Mouse (Mus musculus): ENCODE measurements around the gene Pcdh11x. TPM values are rescaled to one million over a fixed set of nuclear protein-coding genes. Genes with fewer than 3 reads are reported as not detected.
"Not testable (repeated sequence)": the region's sequence is repeated elsewhere in the genome, so short reads cannot be mapped to it uniquely, and the experiment has no call there.

The Pcdh11x gene
- polyA plus RNA-seq, 1 experiment from 2014 or later = 3.5 TPM

DNA sequence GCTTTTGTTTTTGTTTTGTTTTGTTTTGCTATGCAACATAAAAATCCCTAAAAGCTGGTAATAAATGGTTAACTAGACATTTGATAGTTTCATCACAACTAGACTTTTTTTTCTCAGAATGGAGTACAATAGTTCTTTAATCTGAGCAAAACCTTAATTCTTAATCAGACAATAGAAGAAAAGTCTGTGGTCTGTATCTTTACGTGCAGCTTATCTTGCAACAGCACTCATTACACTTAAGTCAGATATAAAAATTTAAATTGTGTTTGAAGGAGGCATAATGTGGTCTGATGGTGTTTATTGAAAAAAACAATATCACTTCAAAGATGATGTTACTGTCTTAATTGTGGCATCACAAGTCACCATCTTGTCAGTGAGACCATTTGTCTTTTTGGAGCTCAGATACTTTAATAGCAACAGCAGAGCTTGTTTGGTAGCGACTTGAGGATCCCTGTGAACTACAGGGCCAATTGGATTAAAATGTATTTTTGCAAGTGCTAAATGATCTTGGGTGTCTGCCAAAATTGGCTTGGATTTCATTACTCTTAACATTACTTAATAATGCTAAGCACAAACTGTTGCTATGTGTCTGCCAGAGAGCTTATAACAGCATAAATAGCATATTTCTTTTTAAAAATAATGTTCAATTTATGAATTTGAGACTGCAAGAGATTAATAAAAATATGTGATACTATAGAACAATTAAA is 11.6 kb downstream of the Pcdh11x start:
- Histone ChIP-seq H3K36me3 (ENCODE audit: control insufficient read depth, insufficient read depth, low read length) (no peaks in the 10 kb centered on the region), H3K4me3 (ENCODE audit: control insufficient read depth in 1 of 2, insufficient read depth in 1 of 2, low read depth in 1 of 2, low read length in 2 of 2) (no peak overlapping the region), H3K9ac (ENCODE audit: low read length) (no peak overlapping the region), H3K4me2 (ENCODE audit: low read length) (no peak overlapping the region), H3K27ac (replicated peaks in 1 of 2; ENCODE audit: control insufficient read depth in 1 of 2, insufficient read depth in 1 of 2, low read depth in 2 of 2, low read length in 2 of 2) (no peak overlapping the region), H3K4me1 (ENCODE audit: control insufficient read depth in 2 of 2, insufficient read depth in 2 of 2, low read length in 2 of 2) (no peaks in the 10 kb centered on the region), H3K27me3 (ENCODE audit: control insufficient read depth, insufficient read depth, low read length) (no peaks in the 10 kb centered on the region), H3K9me3 (ENCODE audit: control insufficient read depth, low read length) (no peaks in the 10 kb centered on the region)
- WGBS = 41% methylated on average over 2 of the region's 2 CpGs
- ATAC-seq (ENCODE audit: insufficient number of reproducible peaks, insufficient read depth, low FRiP score, low read depth) = no peak

DNA sequence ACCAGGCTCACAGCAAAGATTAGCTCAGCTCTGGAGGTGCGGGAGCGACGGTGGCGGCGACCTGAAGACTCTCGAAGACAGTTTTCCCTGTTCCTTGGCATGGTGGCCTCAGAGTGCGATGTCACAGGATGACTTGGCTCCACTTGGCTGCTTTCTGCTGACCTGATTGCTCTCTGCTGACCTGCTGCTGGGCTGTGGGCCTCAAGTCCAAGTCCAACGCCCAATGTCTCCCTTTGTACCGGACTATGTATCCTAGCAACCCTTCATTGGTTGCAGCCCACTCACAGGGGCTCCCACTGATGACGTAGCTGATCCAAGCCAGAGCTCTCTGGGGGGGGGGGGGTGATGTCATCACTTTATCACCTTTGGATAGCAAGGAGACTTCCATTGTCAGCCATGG is 22.9 kb downstream of the Pcdh11x start, which contains the start of gene H2afb3:
H2afb3 (minus strand) TSS at position 101 of the 400 bp plus-strand sequence.
- H3K9me3 ChIP-seq (ENCODE audit: control insufficient read depth, low read length); H3K4me2 ChIP-seq (ENCODE audit: low read length); H3K27me3 ChIP-seq (ENCODE audit: control insufficient read depth, insufficient read depth, low read length); H3K27ac ChIP-seq (replicated peaks in 1 of 2; ENCODE audit: control insufficient read depth in 1 of 2, insufficient read depth in 1 of 2, low read depth in 2 of 2, low read length in 2 of 2); ATAC-seq (ENCODE audit: insufficient number of reproducible peaks, insufficient read depth, low FRiP score, low read depth); H3K9ac ChIP-seq (ENCODE audit: low read length); H3K4me3 ChIP-seq (ENCODE audit: control insufficient read depth in 1 of 2, insufficient read depth in 1 of 2, low read depth in 1 of 2, low read length in 2 of 2); H3K36me3 ChIP-seq (ENCODE audit: control insufficient read depth, insufficient read depth, low read length); H3K4me1 ChIP-seq (ENCODE audit: control insufficient read depth in 2 of 2, insufficient read depth in 2 of 2, low read length in 2 of 2): not testable (repeated sequence)
- WGBS = 89% methylated on average over 9 of the region's 10 CpGs

- WGBS = 76% methylated on average over 1 of the region's 1 CpGs
- Histone ChIP-seq H3K9me3 (ENCODE audit: control insufficient read depth, low read length) (no peaks in the 10 kb centered on the region), H3K9ac (ENCODE audit: low read length) (no peak overlapping the region), H3K4me1 (ENCODE audit: control insufficient read depth in 2 of 2, insufficient read depth in 2 of 2, low read length in 2 of 2) (no peaks in the 10 kb centered on the region), H3K4me2 (ENCODE audit: low read length) (no peak overlapping the region), H3K36me3 (ENCODE audit: control insufficient read depth, insufficient read depth, low read length) (no peaks in the 10 kb centered on the region), H3K27me3 (ENCODE audit: control insufficient read depth, insufficient read depth, low read length) (no peaks in the 10 kb centered on the region), H3K27ac (replicated peaks in 1 of 2; ENCODE audit: control insufficient read depth in 1 of 2, insufficient read depth in 1 of 2, low read depth in 2 of 2, low read length in 2 of 2) (no peak overlapping the region), H3K4me3 (ENCODE audit: control insufficient read depth in 1 of 2, insufficient read depth in 1 of 2, low read depth in 1 of 2, low read length in 2 of 2) (no peak overlapping the region)
- ATAC-seq (ENCODE audit: insufficient number of reproducible peaks, insufficient read depth, low FRiP score, low read depth) = no peak
Observed at GRCm38 (mm10) chrX:120466225-120466624, 176.2 kb downstream of the Pcdh11x start.

DNA sequence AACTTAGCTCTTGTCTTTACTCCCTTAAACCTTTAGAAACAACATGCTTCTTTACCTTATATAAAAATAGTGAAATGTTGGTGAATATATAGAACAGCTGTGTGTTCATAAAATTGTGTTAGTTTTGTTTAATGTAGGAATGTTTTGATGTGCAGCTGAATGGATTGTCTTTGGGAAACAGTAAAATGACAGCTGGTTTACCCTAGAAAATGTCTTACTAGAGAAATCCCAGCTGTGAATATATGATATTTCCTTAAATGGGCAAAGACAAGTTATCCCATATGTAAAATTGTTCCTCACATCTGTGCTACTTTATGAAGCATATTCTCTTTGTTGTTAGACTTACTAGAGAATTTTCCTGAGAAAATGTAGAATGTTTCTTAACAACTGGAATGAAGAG is 196.4 kb downstream of the Pcdh11x start:
- no peaks in the 10 kb centered on the region for H3K9me3 ChIP-seq (ENCODE audit: control insufficient read depth, low read length)
- no peaks in the 10 kb centered on the region for H3K4me1 ChIP-seq (ENCODE audit: control insufficient read depth in 2 of 2, insufficient read depth in 2 of 2, low read length in 2 of 2)
- no peak for ATAC-seq (ENCODE audit: insufficient number of reproducible peaks, insufficient read depth, low FRiP score, low read depth)
- H3K4me3 ChIP-seq (ENCODE audit: control insufficient read depth in 1 of 2, insufficient read depth in 1 of 2, low read depth in 1 of 2, low read length in 2 of 2) = no peak overlapping the region
- no peak overlapping the region for H3K27ac ChIP-seq (replicated peaks in 1 of 2; ENCODE audit: control insufficient read depth in 1 of 2, insufficient read depth in 1 of 2, low read depth in 2 of 2, low read length in 2 of 2)
- H3K27me3 ChIP-seq (ENCODE audit: control insufficient read depth, insufficient read depth, low read length) = no peaks in the 10 kb centered on the region
- H3K4me2 ChIP-seq (ENCODE audit: low read length) = no peak overlapping the region
- H3K9ac ChIP-seq (ENCODE audit: low read length) = no peak overlapping the region
- H3K36me3 ChIP-seq (ENCODE audit: control insufficient read depth, insufficient read depth, low read length) = no peaks in the 10 kb centered on the region

DNA sequence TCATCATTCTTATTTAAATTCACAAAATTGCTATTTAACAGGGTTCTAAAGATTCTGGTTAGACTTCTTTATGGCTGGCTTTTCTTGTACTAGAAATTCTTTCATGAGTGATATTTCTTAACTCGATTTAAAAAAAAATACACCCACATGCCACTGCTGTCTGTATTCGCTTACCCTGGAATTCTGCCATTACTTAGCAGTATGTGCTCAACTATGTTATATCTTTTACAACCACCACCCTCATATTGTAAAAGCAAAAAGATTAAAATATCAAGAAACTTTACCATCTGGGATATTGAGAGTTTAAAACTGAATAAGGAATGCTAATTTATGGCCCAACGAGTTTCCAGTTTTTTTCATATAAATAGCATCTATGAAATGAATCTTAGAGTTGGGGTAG is 234.9 kb downstream of the Pcdh11x start:
- H3K27ac ChIP-seq (replicated peaks in 1 of 2; ENCODE audit: control insufficient read depth in 1 of 2, insufficient read depth in 1 of 2, low read depth in 2 of 2, low read length in 2 of 2) = no peak overlapping the region
- H3K4me3 ChIP-seq (ENCODE audit: control insufficient read depth in 1 of 2, insufficient read depth in 1 of 2, low read depth in 1 of 2, low read length in 2 of 2) = no peak overlapping the region
- WGBS = 66% methylated on average over 3 of the region's 3 CpGs
- H3K4me1 ChIP-seq (ENCODE audit: control insufficient read depth in 2 of 2, insufficient read depth in 2 of 2, low read length in 2 of 2) = no peaks in the 10 kb centered on the region
- no peak overlapping the region for H3K9ac ChIP-seq (ENCODE audit: low read length)
- no peaks in the 10 kb centered on the region for H3K27me3 ChIP-seq (ENCODE audit: control insufficient read depth, insufficient read depth, low read length)
- no peaks in the 10 kb centered on the region for H3K36me3 ChIP-seq (ENCODE audit: control insufficient read depth, insufficient read depth, low read length)
- H3K9me3 ChIP-seq (ENCODE audit: control insufficient read depth, low read length) = no peaks in the 10 kb centered on the region
- H3K4me2 ChIP-seq (ENCODE audit: low read length) = no peak overlapping the region
- ATAC-seq (ENCODE audit: insufficient number of reproducible peaks, insufficient read depth, low FRiP score, low read depth) = no peak

- Histone ChIP-seq H3K4me2 (ENCODE audit: low read length) (no peak overlapping the region), H3K27ac (replicated peaks in 1 of 2; ENCODE audit: control insufficient read depth in 1 of 2, insufficient read depth in 1 of 2, low read depth in 2 of 2, low read length in 2 of 2) (no peak overlapping the region), H3K36me3 (ENCODE audit: control insufficient read depth, insufficient read depth, low read length) (no peaks in the 10 kb centered on the region), H3K4me3 (ENCODE audit: control insufficient read depth in 1 of 2, insufficient read depth in 1 of 2, low read depth in 1 of 2, low read length in 2 of 2) (no peak overlapping the region), H3K9me3 (ENCODE audit: control insufficient read depth, low read length) (no peaks in the 10 kb centered on the region), H3K4me1 (ENCODE audit: control insufficient read depth in 2 of 2, insufficient read depth in 2 of 2, low read length in 2 of 2) (no peaks in the 10 kb centered on the region), H3K9ac (ENCODE audit: low read length) (no peak overlapping the region), H3K27me3 (ENCODE audit: control insufficient read depth, insufficient read depth, low read length) (no peaks in the 10 kb centered on the region)
- no peak for ATAC-seq (ENCODE audit: insufficient number of reproducible peaks, insufficient read depth, low FRiP score, low read depth)
- WGBS = 60% methylated on average over 1 of the region's 1 CpGs
Observed at GRCm38 (mm10) chrX:120599309-120599708, 309.2 kb downstream of the Pcdh11x start.

DNA sequence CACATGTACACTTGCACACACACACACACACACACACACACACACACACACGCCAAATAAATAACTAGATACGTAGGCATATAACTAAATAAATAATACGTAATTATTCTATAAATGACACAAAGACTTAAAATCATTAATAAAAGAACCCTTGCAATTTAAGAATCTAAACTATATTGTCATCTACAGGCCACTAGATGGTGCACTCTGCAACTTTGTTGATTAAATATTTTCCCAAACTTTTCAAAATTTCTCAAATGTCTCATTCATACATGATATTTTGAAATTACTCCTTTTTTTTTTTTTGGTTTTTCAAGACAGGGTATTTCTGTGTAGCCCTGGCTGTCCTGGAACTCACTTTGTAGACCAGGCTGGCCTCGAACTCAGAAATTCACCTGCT is 328.4 kb downstream of the Pcdh11x start:
- ATAC-seq (ENCODE audit: insufficient number of reproducible peaks, insufficient read depth, low FRiP score, low read depth) = no peak
- 48% methylated on average over 4 of the region's 4 CpGs for WGBS

GRCm38 (mm10) chrX:120670236-120670635 is 380.2 kb downstream of the Pcdh11x start:
- not testable (repeated sequence) for H3K4me2 ChIP-seq (ENCODE audit: low read length); H3K9me3 ChIP-seq (ENCODE audit: control insufficient read depth, low read length); H3K4me1 ChIP-seq (ENCODE audit: control insufficient read depth in 2 of 2, insufficient read depth in 2 of 2, low read length in 2 of 2); H3K36me3 ChIP-seq (ENCODE audit: control insufficient read depth, insufficient read depth, low read length); H3K27ac ChIP-seq (replicated peaks in 1 of 2; ENCODE audit: control insufficient read depth in 1 of 2, insufficient read depth in 1 of 2, low read depth in 2 of 2, low read length in 2 of 2); H3K4me3 ChIP-seq (ENCODE audit: control insufficient read depth in 1 of 2, insufficient read depth in 1 of 2, low read depth in 1 of 2, low read length in 2 of 2); H3K27me3 ChIP-seq (ENCODE audit: control insufficient read depth, insufficient read depth, low read length); ATAC-seq (ENCODE audit: insufficient number of reproducible peaks, insufficient read depth, low FRiP score, low read depth); H3K9ac ChIP-seq (ENCODE audit: low read length)
- WGBS = 74% methylated on average over 1 of the region's 1 CpGs

More for the DNA sequence above, 328.4 kb downstream of the Pcdh11x start:
- no peak overlapping the region for H3K4me3 ChIP-seq (ENCODE audit: control insufficient read depth in 1 of 2, insufficient read depth in 1 of 2, low read depth in 1 of 2, low read length in 2 of 2)
- H3K27me3 ChIP-seq (ENCODE audit: control insufficient read depth, insufficient read depth, low read length) = no peaks in the 10 kb centered on the region
- H3K4me2 ChIP-seq (ENCODE audit: low read length) = no peak overlapping the region
- no peaks in the 10 kb centered on the region for H3K4me1 ChIP-seq (ENCODE audit: control insufficient read depth in 2 of 2, insufficient read depth in 2 of 2, low read length in 2 of 2)
- no peaks in the 10 kb centered on the region for H3K9me3 ChIP-seq (ENCODE audit: control insufficient read depth, low read length)
- H3K27ac ChIP-seq (replicated peaks in 1 of 2; ENCODE audit: control insufficient read depth in 1 of 2, insufficient read depth in 1 of 2, low read depth in 2 of 2, low read length in 2 of 2) = no peak overlapping the region
- H3K36me3 ChIP-seq (ENCODE audit: control insufficient read depth, insufficient read depth, low read length) = no peaks in the 10 kb centered on the region
- no peak overlapping the region for H3K9ac ChIP-seq (ENCODE audit: low read length)
